Mouse (Mus musculus) lung, adult 2 months (tissue): ENCODE results near the gene Vps18.

ENCODE experiments used
- CTCF ChIP-seq: fragments of 200-500 bp; IDR thresholded peaks from 2 replicates; pipeline ENCODE4 v1.5.1; 2011; ENCODE audit warnings: mild to moderate bottlenecking, low read length, control low read depth; ENCODE audit not compliant: insufficient read depth
- POLR2A ChIP-seq: fragments of 200-500 bp; IDR thresholded peaks from 2 replicates; pipeline ENCODE4 v1.6.1; 2011; ENCODE audit warnings: low read depth, mild to moderate bottlenecking, control low read depth, low read length, borderline replicate concordance; ENCODE audit errors: extremely low read depth

DNA sequence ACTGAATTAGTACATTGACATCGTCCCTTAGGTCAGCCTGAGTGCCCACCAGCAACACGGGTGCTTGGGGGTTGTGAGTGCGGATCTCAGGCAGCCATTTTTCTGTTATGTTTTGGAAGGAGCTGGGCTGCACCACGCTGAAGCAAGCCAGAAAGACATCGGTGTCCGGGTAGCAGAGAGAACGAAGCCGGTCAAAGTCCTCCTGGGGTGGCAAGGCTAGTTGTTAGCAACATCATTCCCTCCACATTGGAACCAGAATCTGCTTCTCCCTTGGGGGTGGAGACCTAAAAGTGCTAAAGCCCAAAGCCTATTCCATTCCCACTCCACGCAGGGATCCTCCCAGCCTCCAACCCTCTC, 18.3 kb upstream of the Vps18 start:
- TF ChIP-seq POLR2A: no peak
- TF ChIP-seq CTCF: no peak
